Mouse (Mus musculus) small intestine, adult 2 months (tissue): ENCODE measurements around the gene Snip1.

Source experiments
- CTCF ChIP-seq: fragments of 200-500 bp; IDR thresholded peaks from 2 replicates; pipeline ENCODE4 v1.5.1; 2012; ENCODE audit warnings: low read depth, mild to moderate bottlenecking, control low read depth, inconsistent platforms, low read length, moderate library complexity, mixed read lengths; ENCODE audit not compliant: insufficient replicate concordance, insufficient read length; ENCODE audit errors: extremely low read depth
- POLR2A ChIP-seq: fragments of 200-500 bp; IDR thresholded peaks from 2 replicates; pipeline ENCODE4 v1.6.1; 2012; ENCODE audit warnings: low read depth, mild to moderate bottlenecking, control low read depth, inconsistent platforms, low read length, moderate library complexity

DNA sequence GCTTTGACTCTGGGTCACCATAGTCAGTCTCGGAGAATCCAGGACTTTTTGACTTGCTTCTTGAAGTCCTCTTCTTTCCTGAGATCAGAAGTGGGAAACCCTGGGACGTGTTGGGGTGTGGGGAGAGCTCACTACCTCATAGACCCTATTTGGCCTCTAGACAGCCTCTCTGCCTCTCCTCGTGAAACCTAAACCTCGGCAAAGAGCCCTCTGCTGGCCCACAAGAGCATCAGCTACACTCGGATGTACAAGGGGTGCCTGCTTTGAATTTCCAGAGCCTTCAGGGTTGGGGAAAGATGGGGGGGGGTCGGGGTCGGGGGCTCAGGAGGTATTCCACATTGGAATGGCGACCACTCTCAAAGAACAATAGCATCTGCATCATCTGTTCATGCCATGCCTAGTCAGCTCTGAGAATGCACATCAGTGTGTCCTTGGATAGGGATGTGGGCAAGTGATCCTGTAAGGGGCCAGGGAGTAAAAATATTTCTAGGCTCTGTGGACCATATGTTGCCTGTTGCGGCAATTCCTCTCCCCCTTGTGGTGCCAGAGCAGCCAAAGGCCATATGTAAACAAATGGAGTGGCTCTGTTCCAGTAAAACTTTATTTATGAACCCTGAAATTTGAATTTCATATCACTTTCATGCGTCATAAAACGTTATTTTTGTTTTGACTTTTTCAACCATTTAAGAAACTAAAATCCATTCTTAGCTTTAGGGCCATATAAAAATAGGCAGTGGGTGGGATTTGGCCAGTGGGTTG, 45.5 kb upstream of the Snip1 start:
- TF ChIP-seq CTCF (peak; percentile 27; the same call in 1 of the 2 replicates), POLR2A (no peak)
